Mouse (Mus musculus) cerebellum, adult 2 months (tissue): Measurements from ENCODE around the gene Gucd1.

Source experiments
- CTCF ChIP-seq: fragments of 200-500 bp; IDR thresholded peaks from 2 replicates; pipeline ENCODE4 v1.5.1; 2011; ENCODE audit warnings: low read depth, mild to moderate bottlenecking, control low read depth, low read length, moderate library complexity, borderline replicate concordance; ENCODE audit not compliant: insufficient read depth
- POLR2A ChIP-seq: fragments of 200-500 bp; IDR thresholded peaks from 2 replicates; pipeline ENCODE4 v1.6.1; 2011; ENCODE audit warnings: low read length, control low read depth, borderline replicate concordance; ENCODE audit not compliant: insufficient read depth

DNA sequence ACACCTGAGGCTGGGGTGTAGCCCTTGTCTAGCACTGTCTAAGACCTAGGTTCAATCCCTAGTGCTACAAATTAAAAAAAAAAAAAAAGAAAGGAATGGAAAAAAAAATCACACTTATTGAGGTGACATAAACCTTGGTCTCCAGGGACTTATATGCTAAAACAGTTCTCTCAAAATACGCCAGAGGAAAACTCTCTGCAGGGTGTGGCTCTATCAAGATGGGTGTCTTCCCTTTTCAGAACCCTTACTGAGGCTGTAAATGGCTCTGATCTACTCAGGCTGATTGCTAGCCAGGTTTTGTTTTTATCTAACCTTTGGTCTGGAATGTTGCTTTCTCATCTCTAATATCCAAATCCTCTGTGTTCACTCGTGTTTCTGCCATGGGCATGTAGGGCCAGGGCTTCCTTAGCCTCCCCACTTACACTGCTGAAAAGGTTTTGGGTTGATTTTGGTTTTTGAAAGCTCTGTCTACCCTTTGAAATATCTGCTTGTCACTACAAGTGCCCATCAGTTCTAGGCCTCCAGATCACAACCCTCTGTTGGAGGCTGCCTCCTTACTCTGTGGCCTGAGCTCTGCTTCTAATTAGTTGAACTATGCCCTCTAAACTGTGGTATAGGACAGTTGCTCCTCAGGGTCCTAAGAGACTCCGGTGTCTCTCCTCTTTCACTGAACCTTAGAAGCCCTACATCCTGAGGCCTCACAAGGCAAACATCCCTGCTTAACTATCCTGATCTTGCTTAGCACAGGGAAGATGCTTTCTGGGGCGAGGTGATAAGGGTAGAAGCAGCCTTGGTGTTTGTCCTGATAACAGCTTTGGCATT is 2.3 kb downstream of the Gucd1 start:
- TF ChIP-seq CTCF: no peak
- TF ChIP-seq POLR2A: no peak
